Mouse (Mus musculus) embryonic facial prominence, embryonic 15.5 days (tissue): Measurements from ENCODE around the gene Gm21943. TPM values are rescaled to one million over a fixed set of nuclear protein-coding genes. Genes with fewer than 3 reads are reported as not detected.
"Not testable (repeated sequence)": the region's sequence is repeated elsewhere in the genome, so short reads cannot be mapped to it uniquely, and the experiment has no call there.

Source experiments
- ATAC-seq: fragments of 200-750 bp; cut with Nextera tagmentation; 2 replicates; pipeline ENCODE4 v1.8.0; 2017; ENCODE audit warnings: low read depth, moderate TSS enrichment; ENCODE audit not compliant: insufficient number of reproducible peaks, low FRiP score, low TSS enrichment
- H3K27ac ChIP-seq: fragments of 300-500 bp; sonication (generic); replicated peaks from 2 replicates; pipeline ENCODE4 v1.5.1; 2015; ENCODE audit warnings: mild to moderate bottlenecking, inconsistent platforms
- H3K27me3 ChIP-seq: fragments of 300-500 bp; sonication (generic); 2 replicates; pipeline ENCODE4 v1.6.1; 2015; ENCODE audit warnings: inconsistent platforms
- H3K36me3 ChIP-seq: fragments of 300-500 bp; sonication (generic); 2 replicates; pipeline ENCODE4 v1.6.1; 2015; ENCODE audit warnings: mild to moderate bottlenecking, inconsistent platforms
- H3K4me1 ChIP-seq: fragments of 300-500 bp; sonication (generic); 2 replicates; pipeline ENCODE4 v1.6.1; 2015; ENCODE audit warnings: inconsistent platforms
- H3K4me2 ChIP-seq: fragments of 300-500 bp; sonication (generic); replicated peaks from 2 replicates; pipeline ENCODE4 v1.6.1; 2015; ENCODE audit warnings: mild to moderate bottlenecking, inconsistent platforms
- H3K4me3 ChIP-seq: fragments of 300-500 bp; sonication (generic); replicated peaks from 2 replicates; pipeline ENCODE4 v1.5.1; 2015; ENCODE audit warnings: mild to moderate bottlenecking, inconsistent platforms
- H3K9ac ChIP-seq: fragments of 300-500 bp; sonication (generic); 2 replicates; pipeline ENCODE4 v1.6.1; 2015; ENCODE audit warnings: inconsistent platforms
- H3K9me3 ChIP-seq: fragments of 300-500 bp; sonication (generic); replicated peaks from 2 replicates; pipeline ENCODE4 v1.6.1; 2016; ENCODE audit warnings: inconsistent platforms
- WGBS: fragments of 180-500 bp; shearing (Covaris S2); methylation state at CpG from one replicate; pipeline ENCODE4 v1.1.7; 2015; 5-methylcytosine and 5-hydroxymethylcytosine counted together
- polyA plus RNA-seq: library from polyadenylated mRNA; unstranded; fragments of >200 nt; fragmentation: Nextera tagmentation; extraction: Ambion mirVana; gene quantifications from 2 replicates; pipeline ENCODE4 v1.2.1, GENCODE M21; 2015

Gm21943 gene
- not detected in 2 replicates for polyA plus RNA-seq

DNA sequence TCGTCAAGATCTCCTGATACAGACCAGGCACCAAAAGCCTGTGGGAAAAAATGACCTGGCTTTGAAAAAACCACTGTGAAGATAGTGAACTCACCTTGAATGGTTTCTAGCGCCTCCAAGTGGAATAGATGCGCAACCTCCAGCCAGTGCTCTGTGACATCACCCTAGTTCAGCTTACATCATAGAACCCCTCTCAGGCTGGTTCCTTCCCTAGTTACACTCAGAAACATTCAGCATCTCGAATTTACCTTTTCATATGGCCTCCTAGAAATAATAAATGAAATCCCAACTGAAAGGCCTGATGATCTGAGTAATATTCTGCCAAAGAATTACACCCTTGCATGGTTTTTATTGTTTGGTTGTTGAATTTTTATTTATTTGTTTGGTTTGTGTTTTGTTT is at the start of gene Gm21943:
Gm21943 (minus strand) TSS at position 101 of the 400 bp plus-strand sequence.
- H3K9ac ChIP-seq, ATAC-seq, H3K27me3 ChIP-seq, H3K36me3 ChIP-seq, H3K4me3 ChIP-seq, H3K9me3 ChIP-seq, H3K4me2 ChIP-seq, H3K4me1 ChIP-seq, H3K27ac ChIP-seq: not testable (repeated sequence)
- no CpG with 5 or more reads among the region's 4 CpGs for WGBS

Other genes starting within 250 kb of the Gm21943 start
- gene Gm28961, start 172.0 kb upstream of the Gm21943 start, polyA plus RNA-seq, result not detected in 2 replicates